Mouse (Mus musculus): ENCODE results near the gene Creld2. TPM values are rescaled to one million over a fixed set of nuclear protein-coding genes. Genes with fewer than 3 reads are reported as not detected.

The Creld2 gene
- polyA plus RNA-seq, 1 experiment from 2014 or later: 99.5 TPM

DNA sequence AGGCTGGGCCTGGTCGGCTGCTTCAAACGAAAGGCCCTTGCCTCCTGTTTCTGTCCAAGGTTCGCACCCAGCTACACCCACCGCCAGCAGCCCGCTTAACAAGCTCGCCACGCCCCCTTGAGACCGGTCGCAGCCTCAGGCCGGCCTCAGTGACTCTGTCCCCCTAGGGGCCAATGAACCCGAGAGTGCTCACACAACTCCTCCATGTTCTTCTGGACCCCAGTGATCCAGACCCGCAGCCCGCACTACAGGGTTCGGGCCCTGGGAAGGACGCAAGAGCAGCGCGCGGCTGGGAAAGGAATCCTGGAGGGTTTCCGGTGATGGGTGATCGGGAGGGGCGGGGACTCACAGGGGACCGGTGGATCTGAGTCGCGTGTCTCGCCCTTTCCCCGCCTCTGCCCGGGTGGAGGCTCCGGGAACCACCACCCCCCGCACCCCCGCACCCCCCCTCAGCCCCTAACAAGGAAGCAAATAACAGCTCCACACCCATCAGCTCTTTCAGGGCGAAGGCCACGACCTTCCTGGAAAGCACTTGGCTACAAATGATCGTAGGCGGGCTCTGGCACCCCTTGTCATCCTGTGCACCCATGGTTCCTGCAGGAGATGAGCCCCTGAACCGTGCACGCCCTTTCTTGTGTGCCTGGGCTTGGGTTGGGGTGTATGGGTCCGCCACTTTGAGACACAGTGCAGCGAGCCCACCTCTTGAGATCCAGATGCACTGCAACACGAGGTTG lies 17.9 kb downstream of the Creld2 start:
- H3K9ac ChIP-seq (ENCODE audit: low read length): peak overlapping the region; percentile 73
- ATAC-seq (ENCODE audit: low read depth): peak; percentile 55
- H3K4me2 ChIP-seq (ENCODE audit: low read depth, low read length): peak overlapping the region; percentile 75
- H3K27me3 ChIP-seq (ENCODE audit: control insufficient read depth, insufficient read depth, low read depth, low read length): no peaks in the 10 kb centered on the region
- H3K36me3 ChIP-seq (ENCODE audit: control insufficient read depth, insufficient read depth, low read length): no peaks in the 10 kb centered on the region
- peak overlapping the region; percentile 91 for H3K27ac ChIP-seq (ENCODE audit: low read length)
- H3K4me3 ChIP-seq (ENCODE audit: low read length): peak overlapping the region; percentile 59
- WGBS: 2% methylated on average over 36 of the region's 39 CpGs
- peaks cover 25% of the 10 kb centered on the region for H3K4me1 ChIP-seq (replicated peaks; ENCODE audit: control insufficient read depth, insufficient read depth, low read length)
- H3K9me3 ChIP-seq (ENCODE audit: control insufficient read depth, low read length): no peaks in the 10 kb centered on the region

DNA sequence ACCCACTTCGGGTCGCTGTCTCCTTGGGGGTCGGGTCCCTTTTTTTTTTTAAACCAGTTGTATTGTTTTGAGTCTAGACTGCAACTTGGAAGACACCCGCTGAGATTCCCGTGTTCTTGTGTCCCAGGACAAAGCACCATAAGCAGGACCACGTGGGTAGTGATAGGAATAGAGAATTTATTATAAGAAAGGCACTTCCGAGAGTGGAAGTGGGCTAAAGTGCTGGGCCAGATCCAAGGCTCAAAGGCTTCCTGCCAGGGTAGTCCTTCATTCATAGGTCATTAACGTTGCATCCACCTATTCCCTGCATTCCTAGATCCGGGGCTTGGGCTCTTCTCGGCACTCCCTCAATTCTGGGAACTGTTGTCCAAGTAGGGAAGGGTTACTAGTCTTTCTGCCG lies 18.5 kb downstream of the Creld2 start:
- Histone ChIP-seq H3K27me3 (ENCODE audit: control insufficient read depth, insufficient read depth, low read depth, low read length) (no peaks in the 10 kb centered on the region), H3K9ac (ENCODE audit: low read length) (peak overlapping the region; percentile 73), H3K4me1 (replicated peaks; ENCODE audit: control insufficient read depth, insufficient read depth, low read length) (peaks cover 25% of the 10 kb centered on the region), H3K36me3 (ENCODE audit: control insufficient read depth, insufficient read depth, low read length) (no peaks in the 10 kb centered on the region), H3K4me3 (ENCODE audit: low read length) (peak overlapping the region; percentile 59), H3K9me3 (ENCODE audit: control insufficient read depth, low read length) (no peaks in the 10 kb centered on the region), H3K4me2 (ENCODE audit: low read depth, low read length) (peak overlapping the region; percentile 75), H3K27ac (ENCODE audit: low read length) (peak overlapping the region; percentile 91)
- 2% methylated on average over 11 of the region's 11 CpGs for WGBS
- ATAC-seq (ENCODE audit: low read depth): no peak

DNA sequence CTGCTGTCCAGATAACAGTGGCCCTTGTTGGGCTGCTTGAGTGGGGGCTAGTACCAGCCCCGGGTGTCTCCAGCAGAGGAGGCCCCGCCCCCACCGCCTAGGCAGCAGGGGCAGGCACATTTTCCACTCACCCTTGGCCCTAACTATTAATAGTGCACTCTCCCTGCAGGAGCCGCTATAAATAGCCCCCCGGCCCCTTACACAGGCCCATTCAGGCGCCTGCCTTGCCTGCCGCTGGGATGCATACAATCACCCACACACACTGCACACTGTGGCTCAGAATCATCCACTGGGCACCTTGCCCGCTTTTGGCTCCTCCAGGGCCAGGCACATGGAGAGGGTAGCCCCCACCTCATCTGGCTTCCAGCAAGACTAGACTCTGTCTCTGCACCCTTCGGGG lies 19.8 kb downstream of the Creld2 start:
- H3K27me3 ChIP-seq (ENCODE audit: control insufficient read depth, insufficient read depth, low read depth, low read length): no peaks in the 10 kb centered on the region
- H3K36me3 ChIP-seq (ENCODE audit: control insufficient read depth, insufficient read depth, low read length): no peaks in the 10 kb centered on the region
- WGBS: 11% methylated on average over 9 of the region's 9 CpGs
- no peak overlapping the region for H3K4me3 ChIP-seq (ENCODE audit: low read length)
- peak; percentile 82 for ATAC-seq (ENCODE audit: low read depth)
- H3K9ac ChIP-seq (ENCODE audit: low read length): peak overlapping the region; percentile 54
- peaks cover 32% of the 10 kb centered on the region for H3K4me1 ChIP-seq (replicated peaks; ENCODE audit: control insufficient read depth, insufficient read depth, low read length)
- H3K27ac ChIP-seq (ENCODE audit: low read length): peak overlapping the region; percentile 92
- H3K4me2 ChIP-seq (ENCODE audit: low read depth, low read length): peak overlapping the region; percentile 10; the same call in 1 of the 2 replicates
- no peaks in the 10 kb centered on the region for H3K9me3 ChIP-seq (ENCODE audit: control insufficient read depth, low read length)

DNA sequence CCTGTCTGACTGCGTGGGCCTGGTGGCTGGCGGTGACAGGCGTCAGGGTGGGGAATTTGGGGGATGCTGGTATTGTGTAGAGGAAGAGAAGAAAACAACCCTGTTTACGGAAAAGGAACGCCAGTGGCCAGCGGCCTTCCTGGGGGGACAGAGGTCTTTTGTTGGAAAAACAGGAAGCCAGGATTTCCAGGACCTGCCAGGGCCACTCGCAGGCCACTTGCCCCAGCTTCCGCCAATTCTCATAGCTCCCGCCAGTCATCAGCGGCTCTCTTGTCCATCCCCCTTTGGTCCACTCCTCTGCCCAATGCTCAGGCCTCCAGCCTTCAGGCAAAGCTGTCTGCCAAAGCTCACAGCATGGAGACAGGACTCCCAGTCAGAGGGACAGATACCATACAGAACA lies 20.7 kb downstream of the Creld2 start:
- H3K4me3 ChIP-seq (ENCODE audit: low read length): no peak overlapping the region
- H3K4me2 ChIP-seq (ENCODE audit: low read depth, low read length): no peak overlapping the region
- H3K27ac ChIP-seq (ENCODE audit: low read length): peak overlapping the region; percentile 92
- peaks cover 32% of the 10 kb centered on the region for H3K4me1 ChIP-seq (replicated peaks; ENCODE audit: control insufficient read depth, insufficient read depth, low read length)
- ATAC-seq (ENCODE audit: low read depth): peak; percentile 29
- no peaks in the 10 kb centered on the region for H3K9me3 ChIP-seq (ENCODE audit: control insufficient read depth, low read length)
- 64% methylated on average over 10 of the region's 10 CpGs for WGBS
- H3K9ac ChIP-seq (ENCODE audit: low read length): peak overlapping the region; percentile 54
- no peaks in the 10 kb centered on the region for H3K27me3 ChIP-seq (ENCODE audit: control insufficient read depth, insufficient read depth, low read depth, low read length)
- H3K36me3 ChIP-seq (ENCODE audit: control insufficient read depth, insufficient read depth, low read length): no peaks in the 10 kb centered on the region

- H3K9me3 ChIP-seq (ENCODE audit: control insufficient read depth, low read length): no peaks in the 10 kb centered on the region
- no peak for ATAC-seq (ENCODE audit: low read depth)
- H3K36me3 ChIP-seq (ENCODE audit: control insufficient read depth, insufficient read depth, low read length): no peaks in the 10 kb centered on the region
- 91% methylated on average over 2 of the region's 2 CpGs for WGBS
- no peaks in the 10 kb centered on the region for H3K27me3 ChIP-seq (ENCODE audit: control insufficient read depth, insufficient read depth, low read depth, low read length)
- H3K4me3 ChIP-seq (ENCODE audit: low read length): no peak overlapping the region
- H3K4me1 ChIP-seq (replicated peaks; ENCODE audit: control insufficient read depth, insufficient read depth, low read length): peaks cover 32% of the 10 kb centered on the region
- no peak overlapping the region for H3K9ac ChIP-seq (ENCODE audit: low read length)
- H3K4me2 ChIP-seq (ENCODE audit: low read depth, low read length): no peak overlapping the region
- H3K27ac ChIP-seq (ENCODE audit: low read length): no peak overlapping the region; the same call in 1 of the 2 replicates
These were observed 21.7 kb downstream of the Creld2 start for GRCm38 (mm10) chr15:88841160-88841559.

DNA sequence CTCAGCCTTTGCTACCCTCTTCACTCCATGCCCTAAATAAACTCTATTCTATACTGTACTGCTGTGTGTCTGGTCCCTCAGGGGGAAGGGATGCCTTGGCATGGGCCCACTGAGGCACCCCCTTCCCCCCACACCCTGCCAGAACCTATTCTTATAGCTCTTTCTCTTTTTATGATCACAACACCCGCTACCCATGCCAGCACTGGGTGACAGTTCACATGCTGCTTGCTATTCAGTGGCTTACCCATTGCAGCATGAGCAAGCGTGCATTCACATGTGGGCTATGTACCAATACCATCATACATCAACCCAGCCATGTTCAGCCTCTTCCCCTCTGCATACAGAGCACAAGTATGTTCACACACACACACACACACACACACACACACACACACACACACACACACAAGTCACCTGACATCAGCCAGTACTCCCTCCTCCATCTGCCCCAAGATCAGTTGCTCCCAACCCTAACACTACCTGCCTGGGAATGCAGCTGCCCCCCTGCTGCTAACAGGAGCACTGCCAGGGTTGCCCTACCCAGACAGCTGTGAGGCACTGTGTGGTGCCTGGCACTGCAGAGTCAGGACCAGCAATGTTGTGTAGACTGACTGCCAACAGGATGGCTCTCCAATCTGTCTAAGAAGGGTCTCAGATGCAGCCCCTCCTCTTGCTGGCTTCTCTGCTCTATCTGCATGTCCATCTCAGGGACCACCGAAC lies 22.3 kb downstream of the Creld2 start:
- Histone ChIP-seq H3K4me3 (ENCODE audit: low read length) (no peak overlapping the region), H3K27ac (ENCODE audit: low read length) (no peak overlapping the region), H3K36me3 (ENCODE audit: control insufficient read depth, insufficient read depth, low read length) (no peaks in the 10 kb centered on the region), H3K4me1 (replicated peaks; ENCODE audit: control insufficient read depth, insufficient read depth, low read length) (peaks cover 32% of the 10 kb centered on the region), H3K4me2 (ENCODE audit: low read depth, low read length) (no peak overlapping the region), H3K9ac (ENCODE audit: low read length) (no peak overlapping the region), H3K9me3 (ENCODE audit: control insufficient read depth, low read length) (no peaks in the 10 kb centered on the region), H3K27me3 (ENCODE audit: control insufficient read depth, insufficient read depth, low read depth, low read length) (no peaks in the 10 kb centered on the region)
- 83% methylated on average over 3 of the region's 3 CpGs for WGBS
- no peak for ATAC-seq (ENCODE audit: low read depth)

DNA sequence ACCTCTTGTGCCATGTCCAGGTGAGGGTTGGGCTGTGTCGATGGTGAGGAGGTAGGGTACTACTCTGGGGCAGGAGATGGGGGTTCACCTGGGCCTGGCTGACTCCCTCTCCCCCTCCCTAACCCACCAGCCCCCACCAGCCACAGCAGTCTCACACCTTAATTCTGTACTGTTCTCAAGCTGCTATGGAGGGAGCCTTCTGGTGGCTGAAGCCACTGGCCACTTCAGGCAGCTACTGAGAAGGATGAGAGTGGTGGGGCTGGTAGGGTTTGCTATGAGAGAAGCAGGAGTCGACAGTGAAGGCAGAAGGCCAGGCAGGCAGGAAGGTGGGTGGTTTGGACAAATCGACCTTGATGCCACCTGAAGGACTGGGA lies 22.8 kb downstream of the Creld2 start:
- no peak overlapping the region for H3K4me3 ChIP-seq (ENCODE audit: low read length)
- no peak overlapping the region for H3K9ac ChIP-seq (ENCODE audit: low read length)
- H3K27ac ChIP-seq (ENCODE audit: low read length): no peak overlapping the region
- H3K4me2 ChIP-seq (ENCODE audit: low read depth, low read length): no peak overlapping the region
- WGBS: 56% methylated on average over 3 of the region's 3 CpGs
- no peaks in the 10 kb centered on the region for H3K36me3 ChIP-seq (ENCODE audit: control insufficient read depth, insufficient read depth, low read length)
- H3K9me3 ChIP-seq (ENCODE audit: control insufficient read depth, low read length): no peaks in the 10 kb centered on the region
- no peaks in the 10 kb centered on the region for H3K27me3 ChIP-seq (ENCODE audit: control insufficient read depth, insufficient read depth, low read depth, low read length)
- no peak for ATAC-seq (ENCODE audit: low read depth)
- H3K4me1 ChIP-seq (replicated peaks; ENCODE audit: control insufficient read depth, insufficient read depth, low read length): peaks cover 28% of the 10 kb centered on the region

DNA sequence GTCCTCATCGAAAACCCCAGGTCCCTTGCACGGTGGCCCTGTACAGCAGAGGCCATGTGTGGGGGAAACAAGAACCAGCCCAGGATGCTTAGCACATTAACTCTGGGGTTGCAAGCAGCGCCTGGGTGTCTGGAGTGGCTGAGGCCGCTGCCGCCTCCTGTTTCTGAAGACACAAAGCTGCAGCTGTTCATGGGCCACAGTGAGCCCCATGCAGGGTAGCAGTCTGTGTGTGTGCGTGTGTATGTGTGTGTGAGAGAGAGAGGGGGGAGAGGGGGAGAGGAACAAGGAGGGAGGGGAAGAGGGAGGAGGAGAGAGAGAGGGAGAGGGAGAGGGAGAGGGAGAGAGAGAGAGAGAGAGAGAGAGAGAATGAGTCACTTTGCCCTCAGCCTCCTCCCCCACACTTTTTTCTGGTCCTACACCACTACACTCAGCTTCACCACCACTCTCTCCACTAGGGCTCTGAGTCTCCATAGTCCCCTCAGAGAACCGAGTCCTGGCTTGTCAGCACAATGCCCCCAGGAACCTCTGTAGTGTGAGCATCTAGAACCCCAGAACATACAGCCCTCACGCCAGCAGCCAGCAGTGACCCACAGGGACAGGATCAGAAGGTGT lies 24.1 kb downstream of the Creld2 start:
- Histone ChIP-seq H3K9ac (ENCODE audit: low read length) (peak overlapping the region; percentile 23; the same call in 1 of the 2 replicates), H3K27ac (ENCODE audit: low read length) (peak overlapping the region; percentile 41; the same call in 1 of the 2 replicates), H3K4me3 (ENCODE audit: low read length) (no peak overlapping the region), H3K4me2 (ENCODE audit: low read depth, low read length) (no peak overlapping the region), H3K4me1 (replicated peaks; ENCODE audit: control insufficient read depth, insufficient read depth, low read length) (peaks cover 21% of the 10 kb centered on the region), H3K27me3 (ENCODE audit: control insufficient read depth, insufficient read depth, low read depth, low read length) (no peaks in the 10 kb centered on the region), H3K9me3 (ENCODE audit: control insufficient read depth, low read length) (no peaks in the 10 kb centered on the region), H3K36me3 (ENCODE audit: control insufficient read depth, insufficient read depth, low read length) (no peaks in the 10 kb centered on the region)
- peak; percentile 43 for ATAC-seq (ENCODE audit: low read depth)
- WGBS: 18% methylated on average over 8 of the region's 8 CpGs

GRCm38 (mm10) chr15:88844966-88845365 lies 25.5 kb downstream of the Creld2 start:
- no peak for ATAC-seq (ENCODE audit: low read depth)
- no peak overlapping the region for H3K27ac ChIP-seq (ENCODE audit: low read length)
- whole genome bisulfite sequencing: 90% methylated on average over 7 of the region's 7 CpGs
- no peaks in the 10 kb centered on the region for H3K36me3 ChIP-seq (ENCODE audit: control insufficient read depth, insufficient read depth, low read length)
- H3K4me1 ChIP-seq (replicated peaks; ENCODE audit: control insufficient read depth, insufficient read depth, low read length): peaks cover 12% of the 10 kb centered on the region
- no peaks in the 10 kb centered on the region for H3K9me3 ChIP-seq (ENCODE audit: control insufficient read depth, low read length)
- no peak overlapping the region for H3K4me3 ChIP-seq (ENCODE audit: low read length)
- H3K9ac ChIP-seq (ENCODE audit: low read length): no peak overlapping the region
- H3K27me3 ChIP-seq (ENCODE audit: control insufficient read depth, insufficient read depth, low read depth, low read length): no peaks in the 10 kb centered on the region
- H3K4me2 ChIP-seq (ENCODE audit: low read depth, low read length): no peak overlapping the region
